Mouse (Mus musculus) MEL-GATA-1-ER (cell line): ENCODE data around the gene Rptor.

Experiments used
- DNase-seq: peaks from one replicate; pipeline ENCODE4 v3.0.0-alpha.2; 2012; ENCODE audit warnings: low read depth; ENCODE audit errors: extremely low read depth

Gene Rptor

DNA sequence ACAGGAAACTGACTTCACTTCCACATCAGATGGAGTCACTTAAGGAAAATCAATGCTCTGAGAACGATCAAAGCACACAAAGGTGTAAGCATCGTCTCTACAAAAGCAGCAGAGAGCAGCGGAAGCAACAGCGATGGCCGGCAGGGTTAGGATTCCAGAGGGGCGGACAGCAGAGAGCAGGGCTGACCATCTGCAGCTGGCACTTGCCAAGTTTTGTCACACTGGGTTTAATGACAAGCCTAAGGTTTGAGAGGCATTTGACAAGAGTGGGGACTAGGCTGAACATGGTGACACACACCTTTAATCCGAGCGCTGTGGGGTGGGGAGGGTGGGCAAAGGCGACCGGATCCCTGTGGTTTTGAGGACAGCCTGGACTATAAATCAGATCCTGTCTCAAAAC is 329.1 kb downstream of the Rptor start:
- DNase-seq = no peak

DNA sequence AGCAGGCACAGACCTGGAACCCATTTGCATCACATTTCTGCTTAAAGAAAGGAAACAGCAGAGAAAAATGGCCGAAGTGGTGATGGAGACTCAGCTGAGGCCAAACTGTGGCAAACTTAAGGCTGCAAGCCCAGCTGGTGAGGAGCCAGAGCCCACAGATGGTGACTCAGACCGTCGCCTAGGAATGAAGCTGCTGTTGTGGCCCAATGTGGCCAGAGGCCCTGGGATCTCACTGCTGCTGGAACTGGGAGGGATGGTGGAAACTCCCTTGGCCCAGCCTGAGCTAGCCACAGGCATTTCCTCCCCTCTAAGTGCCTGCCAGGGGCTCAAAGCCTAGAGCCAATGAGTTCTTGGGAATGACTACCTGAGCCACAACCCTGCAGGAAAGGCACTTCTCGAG is 330.4 kb downstream of the Rptor start:
- DNase-seq = no peak

DNA sequence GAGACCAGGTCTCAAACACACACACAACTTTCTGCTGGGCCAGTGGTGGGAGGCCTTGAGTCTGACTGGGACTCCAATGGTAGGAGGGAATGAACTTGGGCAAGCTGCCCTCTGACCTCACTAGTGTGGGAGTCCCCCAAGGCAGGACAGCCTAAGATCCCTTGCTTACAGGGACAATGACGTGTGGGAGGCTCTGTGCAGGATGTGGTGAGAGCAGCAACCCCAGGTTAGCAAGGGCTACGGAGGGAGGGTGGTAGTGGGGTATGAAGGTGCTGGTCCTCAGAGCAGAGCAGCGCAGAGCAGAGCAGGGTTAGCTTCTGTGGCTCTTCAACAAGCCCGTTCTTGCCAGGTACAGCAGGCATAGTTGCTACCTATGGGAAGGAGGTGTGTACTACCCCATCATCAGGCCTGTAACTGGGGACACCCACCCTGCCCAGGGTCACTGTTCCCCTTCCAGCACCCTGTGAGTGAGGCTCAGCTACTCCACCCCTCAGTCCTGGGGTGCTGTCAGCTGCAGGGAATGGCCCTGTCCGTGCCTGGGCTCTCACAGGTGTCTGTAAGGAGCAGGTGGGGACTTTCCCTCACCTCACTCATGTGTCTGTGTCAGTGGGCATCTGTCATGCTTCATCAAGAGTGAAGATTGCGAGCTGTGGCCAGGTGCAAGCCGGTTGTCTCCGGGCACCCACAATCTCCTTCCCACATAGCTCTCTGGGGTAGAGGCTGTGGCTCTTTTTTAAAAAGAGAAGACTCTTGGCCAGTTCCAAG is 331.3 kb downstream of the Rptor start:
- DNase-seq = no peak

DNA sequence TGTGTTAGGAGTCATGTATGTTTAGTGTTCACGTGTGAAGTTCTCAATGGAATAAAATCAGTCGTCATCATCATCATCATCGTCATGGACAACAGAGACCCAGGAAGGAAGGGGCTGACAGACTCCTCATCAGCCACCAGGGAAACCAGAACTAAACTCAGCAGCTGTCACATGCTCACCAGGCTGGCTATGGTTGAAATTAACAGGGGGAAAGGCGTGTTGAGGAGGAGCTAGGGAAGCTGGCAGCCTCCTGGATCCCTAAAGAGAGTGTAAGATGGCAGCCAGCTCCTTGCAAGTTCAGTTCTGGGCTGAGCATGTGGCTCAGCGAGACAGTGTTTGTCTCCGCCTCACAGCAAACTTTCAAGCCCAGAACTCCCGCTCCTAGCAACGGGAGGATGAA is 332.1 kb downstream of the Rptor start:
- DNase-seq = no peak

DNA sequence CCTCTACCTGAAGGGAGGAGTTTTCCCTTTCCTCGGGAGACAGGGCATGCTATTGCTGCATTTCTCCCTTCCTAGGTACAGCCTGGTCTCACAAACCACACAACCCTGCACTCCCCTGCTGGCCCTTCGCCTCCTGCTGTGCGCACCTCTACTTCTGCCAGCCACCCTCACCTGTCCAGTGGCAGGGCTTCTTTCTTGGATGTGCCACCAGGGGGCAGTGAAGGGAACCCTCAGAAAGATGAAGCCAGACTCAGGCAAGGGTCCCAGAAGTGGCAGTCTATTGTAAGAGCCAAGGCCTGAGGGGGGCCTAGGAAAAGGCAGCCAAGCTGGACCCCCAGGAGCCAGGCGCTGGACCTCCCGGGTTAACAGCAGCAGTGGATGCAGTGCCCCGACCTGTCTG is 332.8 kb downstream of the Rptor start:
- no peak for DNase-seq

DNA sequence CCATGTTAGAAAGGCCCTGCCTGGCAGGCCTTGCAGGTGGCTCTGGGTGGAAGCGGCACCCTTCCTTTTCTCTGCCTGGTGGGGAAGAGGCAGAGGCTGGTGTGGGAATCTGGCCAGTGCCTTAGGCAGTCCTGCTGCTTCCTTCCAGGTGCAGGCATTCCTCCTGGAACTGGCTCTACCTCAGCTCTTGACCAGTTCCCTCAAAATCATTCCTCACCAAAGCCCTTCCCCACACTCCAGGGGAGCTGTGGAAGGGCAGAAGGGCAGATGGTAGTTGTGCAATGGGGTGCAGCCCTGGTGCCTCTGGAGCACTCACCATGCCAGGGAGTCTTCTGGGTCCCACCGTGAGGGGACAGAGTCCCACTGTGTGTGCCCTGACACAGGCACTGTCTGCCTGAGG is 333.8 kb downstream of the Rptor start:
- DNase-seq = no peak

DNA sequence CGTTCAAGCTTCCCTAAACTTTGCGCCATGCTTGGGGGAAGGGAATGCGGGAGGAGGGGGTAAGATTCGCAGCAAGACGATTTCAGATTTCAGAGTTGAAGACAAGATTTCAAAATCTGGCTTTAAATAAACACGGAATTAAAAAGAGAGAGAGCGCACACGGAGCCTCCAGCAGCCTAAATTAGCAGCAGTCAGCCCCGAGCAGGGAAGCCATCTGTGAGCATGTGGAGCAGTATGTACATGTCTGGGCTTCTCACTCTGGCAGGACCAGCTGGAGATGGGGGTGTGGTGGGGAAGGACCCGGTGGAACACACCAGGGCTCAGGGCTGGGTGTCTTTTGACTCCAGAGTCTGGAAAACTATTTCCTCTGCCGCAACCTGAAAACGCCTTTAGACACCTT is 334.5 kb downstream of the Rptor start:
- no peak for DNase-seq

DNA sequence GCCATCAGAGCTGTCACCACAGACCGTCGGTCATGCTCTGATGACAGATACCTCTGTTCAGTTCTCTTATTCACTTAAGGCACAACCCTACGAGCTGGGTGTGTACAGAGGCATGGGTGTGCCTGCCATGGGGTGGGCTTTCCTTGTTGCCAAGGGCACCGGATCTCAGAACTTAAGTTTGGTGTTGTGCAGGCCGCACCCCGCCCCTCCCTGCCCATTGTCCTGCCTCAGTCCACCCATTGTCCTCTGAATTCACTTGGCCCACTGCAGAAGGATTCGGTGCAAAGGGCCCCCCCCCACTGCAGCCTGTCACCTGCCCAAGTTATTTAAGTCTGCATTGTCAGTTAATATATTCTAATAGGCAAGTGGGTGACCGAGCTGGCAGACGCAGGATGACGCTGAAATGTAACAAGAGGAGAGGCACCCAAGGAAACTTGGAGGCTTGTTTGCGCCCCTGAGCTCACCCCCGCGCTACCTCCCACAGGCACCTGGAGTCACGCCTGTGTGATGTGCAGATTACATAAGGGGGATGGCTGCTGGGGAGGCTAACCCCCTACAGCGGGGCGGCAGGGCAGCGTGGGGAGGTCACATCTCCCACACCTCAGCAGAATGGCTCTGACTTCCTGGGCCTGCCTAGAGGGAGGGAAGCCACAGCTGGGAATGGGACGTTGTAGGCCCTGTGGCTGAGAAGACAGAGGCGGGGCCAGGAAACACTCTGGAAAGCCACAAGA is 335.2 kb downstream of the Rptor start:
- DNase-seq = no peak

DNA sequence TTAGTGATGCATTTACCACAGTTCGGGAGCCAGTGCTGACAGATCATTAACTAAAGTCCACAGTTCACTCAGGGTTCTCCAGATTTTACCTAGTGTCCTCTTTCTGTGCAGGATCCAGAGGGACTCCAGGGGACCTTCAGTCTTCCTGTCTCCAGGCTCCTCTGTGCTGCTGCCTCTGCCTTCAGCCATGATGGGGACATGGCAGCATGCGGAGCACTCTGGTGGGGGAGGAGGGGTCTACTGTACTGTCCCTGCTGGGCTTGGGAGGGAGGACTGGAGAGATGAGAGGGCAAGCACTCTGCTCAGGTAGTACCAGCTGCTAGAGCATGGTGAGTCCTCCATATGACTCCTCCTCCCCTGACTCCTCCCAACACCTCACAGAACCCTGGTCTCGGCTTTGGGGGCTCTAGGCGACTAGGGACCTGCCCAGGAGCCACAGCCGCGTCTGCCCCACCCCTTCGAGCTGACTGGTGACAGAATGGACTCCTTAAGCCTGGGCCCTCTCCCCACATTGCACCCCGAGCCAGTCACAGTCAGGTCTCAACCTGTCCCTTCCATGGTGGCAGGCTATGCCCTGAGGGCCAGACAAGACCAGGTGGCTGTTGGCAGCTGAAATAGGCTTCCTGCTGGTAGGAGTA is 336.5 kb downstream of the Rptor start:
- no peak for DNase-seq

DNA sequence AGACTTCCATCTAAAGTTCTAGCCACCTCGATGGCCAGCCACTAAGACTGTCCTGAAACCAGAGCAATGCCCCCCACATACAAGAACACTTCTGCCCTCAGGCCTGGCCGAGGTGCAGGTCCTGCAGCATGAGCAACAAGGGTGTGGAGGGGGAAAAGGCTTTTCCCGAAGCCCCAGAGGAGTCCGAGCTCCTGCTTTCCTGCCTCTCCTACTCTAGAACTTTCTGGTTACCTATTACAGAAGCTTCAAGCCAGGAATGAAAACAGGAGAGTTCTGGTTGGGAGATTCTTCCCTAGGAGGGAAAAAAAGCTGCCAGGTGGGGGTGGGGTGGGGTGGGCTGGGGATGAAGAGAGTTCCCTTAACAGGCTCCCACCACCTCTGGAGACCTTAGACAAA is 337.0 kb downstream of the Rptor start:
- DNase-seq = no peak

DNA sequence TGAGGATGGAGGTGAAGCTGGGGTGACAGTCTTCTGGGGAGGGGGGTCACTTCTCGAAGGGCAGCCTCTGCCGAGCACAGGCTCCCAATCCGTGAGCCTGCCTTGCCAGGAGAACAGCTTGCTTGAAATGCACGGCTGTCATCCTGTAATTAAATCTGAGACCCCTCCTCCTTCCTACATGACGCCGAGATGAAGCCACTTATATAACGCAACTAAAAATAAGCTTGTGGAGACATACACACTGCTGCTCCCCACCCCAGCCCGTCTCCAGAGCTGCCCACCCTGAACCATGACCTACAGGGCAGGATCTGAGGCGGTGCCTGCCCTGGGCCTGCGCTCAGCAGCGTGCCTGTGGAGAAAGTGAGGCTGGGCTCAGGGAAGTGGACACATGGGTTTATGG is 337.4 kb downstream of the Rptor start:
- no peak for DNase-seq

DNA sequence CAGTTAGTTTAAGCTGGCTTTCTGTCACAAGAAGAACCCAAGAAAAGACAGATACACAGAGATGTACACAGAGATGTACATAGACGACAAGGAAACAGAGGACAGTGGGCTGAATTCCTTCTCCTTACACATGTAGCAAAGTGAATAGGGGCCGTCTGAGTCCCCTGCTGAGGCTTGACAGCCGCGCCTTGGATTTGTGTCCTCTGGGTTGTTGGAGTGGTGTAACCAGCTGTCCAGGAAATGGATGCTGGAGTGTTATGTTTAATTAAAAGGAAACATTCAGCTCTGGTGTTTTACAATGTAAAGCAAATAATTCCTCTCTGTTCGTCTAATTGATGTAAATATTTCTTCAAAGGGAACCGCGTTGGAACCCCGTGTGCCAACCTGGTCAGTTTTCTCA is 339.1 kb downstream of the Rptor start:
- no peak for DNase-seq

DNA sequence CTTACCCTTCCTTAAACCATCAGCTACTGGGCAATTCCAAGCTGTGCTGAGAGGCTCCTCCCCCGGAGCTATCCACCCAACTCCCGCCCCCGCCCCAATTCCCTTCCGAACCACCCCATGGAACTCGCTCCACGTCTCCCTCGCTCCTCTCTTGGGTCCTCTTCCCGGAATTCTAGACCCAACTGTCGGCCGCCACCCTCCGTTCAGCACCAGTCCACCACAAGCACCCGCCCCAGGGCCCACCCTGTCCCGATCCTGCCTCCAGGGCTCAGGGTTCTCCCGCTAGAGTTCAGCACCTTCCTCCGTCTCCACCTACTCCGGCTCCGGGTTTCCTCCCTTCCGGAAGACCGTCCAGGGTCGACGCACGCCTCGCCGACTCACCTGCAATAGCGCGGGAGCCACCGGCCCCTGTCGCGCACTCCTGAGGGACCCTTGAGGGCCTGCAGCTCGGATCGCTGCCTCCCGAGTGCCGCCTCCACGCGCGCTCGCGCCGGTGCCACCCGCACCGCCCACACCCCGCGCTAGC is 339.6 kb downstream of the Rptor start:
- peak; percentile 45 for DNase-seq

DNA sequence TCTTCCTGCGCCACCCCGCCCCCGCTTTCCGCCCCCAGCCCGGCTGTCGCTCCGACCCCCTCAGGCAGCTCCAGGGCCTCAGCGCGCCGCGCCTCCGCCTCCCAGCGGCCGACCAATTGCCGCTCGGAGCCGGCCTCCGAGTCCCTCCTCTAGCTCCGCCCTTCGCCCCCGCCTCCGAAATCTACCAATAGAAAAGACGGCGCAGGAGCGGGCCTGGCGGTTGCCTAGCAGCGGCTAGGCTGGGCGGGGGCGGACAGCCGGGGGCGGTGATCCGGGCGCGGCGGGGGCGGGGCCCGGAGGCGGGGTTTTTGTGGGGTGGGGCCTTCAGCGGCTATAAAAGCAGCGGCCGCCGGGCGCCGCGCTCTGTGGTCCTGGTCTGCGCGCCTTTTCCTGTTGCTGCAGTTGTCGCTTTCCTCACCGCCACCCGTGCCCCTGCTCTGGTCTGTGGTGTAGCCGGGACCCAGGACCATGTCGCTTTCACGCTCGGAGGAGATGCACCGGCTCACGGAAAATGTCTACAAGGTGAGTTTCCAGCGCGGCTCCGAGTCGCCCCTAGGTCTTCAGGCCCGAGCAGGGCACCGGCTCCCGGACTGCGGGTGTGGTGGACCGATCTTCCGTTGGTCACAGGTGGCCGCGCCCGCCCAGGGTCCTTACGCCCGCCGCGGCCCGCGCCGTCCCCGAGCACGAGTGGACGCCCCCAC is 340.2 kb downstream of the Rptor start, which contains the start of gene Baiap2:
Baiap2 (plus strand) TSS at position 37 of the 701 bp plus-strand sequence.
- peak; percentile 77 for DNase-seq

DNA sequence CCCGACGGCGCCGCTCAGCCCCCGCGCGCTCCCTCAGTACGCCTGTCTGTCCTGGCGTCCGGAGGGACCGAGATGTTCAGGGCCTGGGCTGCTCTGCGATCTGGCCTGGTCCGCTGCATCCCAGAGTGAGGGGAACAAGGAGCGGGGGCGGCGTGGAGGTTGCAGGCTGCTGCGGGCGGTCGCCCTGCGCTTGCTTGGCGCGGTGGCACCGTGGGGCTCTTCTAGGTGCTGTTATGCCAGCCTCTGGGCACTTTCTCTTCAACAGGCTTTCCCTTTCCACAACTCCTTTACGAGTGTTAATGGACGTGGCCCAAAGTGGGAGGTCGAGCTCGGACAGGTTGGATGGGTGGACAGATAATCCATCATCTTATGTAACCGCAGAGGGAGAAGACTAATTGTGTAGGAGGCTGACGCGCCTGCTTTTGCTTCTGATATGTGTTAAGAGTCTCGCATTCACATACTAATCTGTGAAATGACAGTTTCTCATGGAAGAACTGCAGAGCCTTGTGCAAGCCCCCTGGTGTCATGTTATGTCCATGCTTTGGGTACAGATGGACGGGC is 340.8 kb downstream of the Rptor start:
- DNase-seq = no peak

DNA sequence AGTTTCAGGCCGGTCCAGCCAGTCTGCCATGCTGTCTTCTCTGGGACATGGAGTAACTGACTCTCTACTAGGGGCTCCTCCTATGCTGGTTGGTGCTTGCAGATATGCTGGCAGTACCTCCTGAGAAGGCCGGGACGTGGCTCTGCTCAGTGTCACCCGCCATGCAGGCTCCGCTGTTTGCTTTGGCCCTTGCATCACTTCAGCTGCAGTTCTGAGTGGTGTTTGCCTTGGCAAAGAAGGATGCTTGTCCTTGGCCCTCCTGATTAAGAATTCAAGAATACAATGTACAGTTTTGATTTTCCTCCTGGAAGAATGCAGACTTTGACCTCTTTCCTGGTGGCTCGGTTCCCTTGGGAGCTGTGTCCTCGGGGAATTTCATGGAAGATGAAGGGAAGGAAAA is 342.6 kb downstream of the Rptor start:
- no peak for DNase-seq

DNA sequence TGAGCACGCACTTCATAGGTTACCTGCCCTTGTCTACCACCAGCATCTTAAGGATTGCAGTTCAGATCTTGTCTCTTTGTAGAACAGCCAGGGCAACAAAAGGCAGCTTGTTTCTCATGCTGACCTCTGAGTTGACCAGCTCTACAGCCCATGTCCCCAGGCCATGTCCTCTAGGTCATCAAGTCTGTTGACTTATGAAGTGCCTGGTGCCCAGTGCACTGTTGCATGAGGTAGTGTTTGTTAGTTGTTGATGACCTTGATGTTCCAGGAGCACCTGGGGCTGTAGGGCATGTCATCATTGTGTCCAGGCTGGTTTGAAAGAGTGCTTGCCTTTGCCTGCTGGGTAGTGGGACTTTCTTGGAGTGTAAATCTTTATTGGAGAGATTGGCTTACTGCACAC is 344.7 kb downstream of the Rptor start:
- no peak for DNase-seq

DNA sequence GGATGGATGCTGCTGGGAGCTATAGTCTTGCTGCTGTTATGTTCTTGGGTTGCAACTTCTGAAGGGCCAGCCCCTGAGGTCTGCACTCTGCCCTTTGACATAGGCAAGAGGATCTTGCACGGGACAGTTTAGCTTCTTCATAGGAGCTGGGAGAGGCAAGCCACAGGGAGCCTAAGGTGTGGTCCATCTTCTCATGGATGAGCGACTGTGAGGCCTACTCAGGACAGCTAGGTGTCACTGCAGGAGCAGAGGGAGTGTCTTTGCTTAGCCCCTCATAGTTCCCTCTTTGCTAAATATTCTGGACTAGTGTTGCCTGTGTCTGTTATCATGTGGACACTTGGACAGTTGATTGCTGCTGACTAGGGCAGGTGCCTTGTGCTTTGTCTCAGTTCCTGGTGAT is 345.2 kb downstream of the Rptor start:
- no peak for DNase-seq

DNA sequence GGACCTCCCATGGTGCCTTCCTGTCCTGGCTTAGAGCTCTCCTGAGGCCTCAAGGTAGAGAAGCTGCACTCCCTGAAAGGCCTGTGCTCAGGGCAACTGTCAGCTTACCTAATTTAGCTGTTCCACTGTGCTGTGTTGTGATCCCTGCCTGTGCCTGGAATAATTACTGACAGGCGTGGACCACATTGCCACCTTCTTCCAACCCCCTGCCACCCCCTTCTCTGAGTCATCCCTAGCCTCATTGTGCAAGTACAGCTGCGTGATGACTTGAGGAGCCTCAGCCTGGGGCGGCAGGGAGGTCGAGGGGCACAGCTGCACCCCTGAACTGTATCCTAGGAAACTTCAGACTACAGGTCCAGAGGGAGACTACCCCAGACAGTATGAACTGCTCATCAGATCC is 345.6 kb downstream of the Rptor start:
- no peak for DNase-seq

DNA sequence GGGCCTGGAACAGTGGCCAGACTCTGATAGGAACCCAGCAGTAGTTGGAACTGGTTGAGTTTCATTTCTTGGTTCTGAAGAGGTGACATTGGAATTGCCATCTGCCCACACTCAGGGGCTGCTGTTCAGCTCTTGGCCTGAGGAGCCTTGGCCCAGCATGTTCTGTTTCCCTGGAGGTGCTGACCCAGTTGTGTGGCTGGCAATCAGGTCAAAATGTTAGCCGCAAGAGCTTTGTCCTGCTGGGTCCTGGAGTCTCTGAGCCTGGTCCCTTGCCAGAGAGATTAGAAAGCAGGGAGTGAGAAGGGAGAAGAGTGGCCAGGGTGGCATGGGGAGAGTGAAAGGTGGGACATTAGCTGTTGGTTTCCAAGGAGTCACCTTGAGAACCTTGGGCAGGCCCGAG is 346.1 kb downstream of the Rptor start:
- no peak for DNase-seq
